Mouse (Mus musculus) G1E-ER4 (cell line): ENCODE data around the gene Igfals. TPM values are rescaled to one million over a fixed set of nuclear protein-coding genes. Genes with fewer than 3 reads are reported as not detected.
A peak's percentile ranks its signal among the peaks of the same experiment; 100 is the strongest.

Experiments
- GATA1 ChIP-seq: IDR thresholded peaks from one replicate; pipeline ENCODE4 v1.8.0; 2012; ENCODE audit warnings: low read length, inconsistent platforms
- polyA plus RNA-seq: library from polyadenylated mRNA; stranded (reverse); fragments of >175 nt; gene quantifications from 2 replicates; pipeline ENCODE4 v1.2.3, GENCODE M21; 2012

Gene Igfals
- polyA plus RNA-seq, 1 experiment = 0.03 TPM

DNA sequence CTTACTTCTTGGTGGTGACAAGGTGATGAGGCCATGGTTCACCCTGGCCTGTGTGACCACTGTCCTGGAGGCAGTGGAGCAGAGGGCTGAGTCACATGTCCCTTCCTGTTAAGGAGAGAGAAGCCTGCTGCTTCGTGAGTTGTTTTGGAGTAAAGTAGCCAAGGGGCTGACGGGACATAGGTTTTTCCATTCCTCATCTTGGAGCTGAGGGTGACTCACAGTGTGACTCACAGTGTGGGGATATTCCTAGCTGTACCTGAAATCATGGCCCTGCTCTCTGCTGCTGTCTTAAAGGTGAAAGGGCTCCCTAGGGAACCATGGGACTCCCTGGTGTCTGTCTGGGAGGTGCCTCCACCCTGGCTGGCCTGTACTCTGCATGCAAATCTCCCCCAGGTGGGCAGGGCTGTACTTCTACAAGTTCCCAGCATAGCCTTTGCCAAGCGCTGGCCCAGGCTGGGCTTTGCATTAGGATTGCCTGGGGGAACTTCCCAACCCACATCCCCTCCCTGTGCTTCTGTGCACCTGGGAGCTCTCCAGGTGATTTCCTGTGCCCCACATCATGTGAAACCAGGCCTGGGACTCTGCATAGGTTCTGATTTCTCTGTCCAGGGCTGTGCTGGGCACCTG, 9.8 kb upstream of the Igfals start:
- TF ChIP-seq GATA1 = no peak

- no peak for TF ChIP-seq GATA1
These were observed 9.2 kb upstream of the Igfals start for GRCm38 (mm10) chr17:24856589-24856988.

DNA sequence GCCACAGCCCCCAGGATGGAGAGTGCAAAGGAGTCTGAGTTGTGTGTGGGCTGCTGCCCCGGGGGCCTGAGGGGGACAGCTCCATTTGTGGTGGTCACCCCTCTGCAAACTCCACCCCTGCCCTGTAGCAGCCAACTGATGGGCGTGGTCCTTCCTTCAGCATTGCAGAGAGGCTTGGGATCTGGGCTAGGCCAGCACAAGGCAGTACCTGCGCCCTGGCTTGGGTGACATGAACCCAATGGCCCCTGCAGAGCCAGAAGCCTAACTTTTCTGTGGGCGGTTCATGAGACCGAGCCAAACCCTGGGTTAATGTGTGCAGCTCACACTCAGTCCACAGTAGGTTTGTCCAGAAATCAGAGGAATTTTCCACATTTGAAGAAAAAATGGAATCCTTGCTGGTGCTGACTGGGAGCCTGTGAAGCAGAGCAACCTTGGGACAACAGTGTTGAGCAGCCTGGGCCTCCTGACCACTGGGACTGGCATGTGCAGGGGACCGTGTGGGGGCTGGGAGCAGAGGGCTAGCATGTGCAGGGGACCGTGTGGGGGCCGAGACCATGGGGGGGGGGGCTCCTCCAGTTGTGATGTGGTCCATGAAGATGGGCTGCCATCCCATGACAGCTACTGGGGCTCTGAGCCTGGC, 7.8 kb upstream of the Igfals start:
- TF ChIP-seq GATA1 = no peak

DNA sequence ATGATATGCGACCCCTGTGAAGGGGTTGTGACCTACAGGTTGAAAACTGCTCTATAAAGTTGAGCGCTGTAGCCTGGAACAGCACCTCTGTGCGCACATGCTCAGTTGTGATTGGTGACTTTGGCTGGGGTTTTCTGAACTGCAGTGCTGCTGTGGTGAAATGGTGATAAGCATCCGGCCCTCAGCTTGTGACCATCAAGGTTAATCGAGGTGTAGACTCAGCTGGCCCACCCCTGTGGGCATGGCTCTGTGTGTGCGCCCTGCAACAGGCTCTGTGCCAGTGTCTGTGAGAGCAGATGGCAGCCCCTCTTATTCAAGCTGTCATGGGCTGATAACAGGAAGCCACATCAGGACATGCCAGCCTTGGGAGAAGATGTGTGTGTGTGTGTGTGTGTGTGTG, 6.8 kb upstream of the Igfals start:
- peak; percentile 56 for TF ChIP-seq GATA1

DNA sequence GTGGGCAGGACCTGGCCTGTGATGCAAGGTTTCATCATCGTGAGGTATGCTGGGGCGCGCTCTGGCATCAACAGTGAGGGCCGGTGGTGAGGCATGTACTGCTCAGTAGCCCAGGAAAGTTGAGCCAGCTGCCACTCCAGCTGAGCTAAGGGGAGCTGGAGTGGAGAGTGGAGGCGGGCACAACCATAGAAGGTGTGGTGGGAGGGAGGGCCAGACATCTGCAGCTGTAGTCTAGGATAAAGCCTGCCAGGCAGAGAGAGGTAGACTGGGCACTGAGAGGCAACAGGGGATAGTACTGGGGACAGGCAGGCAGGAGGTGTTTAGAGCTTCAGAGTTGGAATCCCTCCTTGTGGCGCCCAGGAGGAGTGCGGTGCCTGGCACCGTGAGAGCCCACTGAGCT, 5.7 kb upstream of the Igfals start:
- no peak for TF ChIP-seq GATA1

DNA sequence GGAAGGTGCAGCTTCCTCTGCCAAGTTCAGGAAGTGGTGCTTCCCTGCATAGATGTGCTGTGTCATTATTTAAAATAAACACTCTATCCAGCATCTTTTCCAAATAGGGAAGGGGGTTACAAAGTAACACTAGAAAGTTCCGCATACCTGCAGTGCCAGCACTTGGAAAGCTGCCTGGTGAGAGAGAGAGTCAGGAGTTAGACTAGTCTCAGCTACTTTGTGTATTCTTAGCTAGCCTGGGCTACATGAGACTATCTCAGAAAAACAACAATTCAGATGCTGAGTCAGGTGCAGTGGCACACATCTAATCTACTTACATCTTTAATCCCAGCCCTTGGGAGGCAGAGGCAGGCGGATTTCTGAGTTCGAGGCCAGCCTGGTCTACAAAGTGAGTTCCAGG, 4.0 kb upstream of the Igfals start:
- no peak for TF ChIP-seq GATA1

- no peak for TF ChIP-seq GATA1
These were observed 2.1 kb downstream of the Igfals start for GRCm38 (mm10) chr17:24867914-24868313.

GRCm38 (mm10) chr17:24873695-24874404, 8.1 kb downstream of the Igfals start:
- no peak for TF ChIP-seq GATA1

- no peak for TF ChIP-seq GATA1
These were observed 8.6 kb downstream of the Igfals start for GRCm38 (mm10) chr17:24874405-24874745.

- TF ChIP-seq GATA1 = no peak
These were observed 9.2 kb downstream of the Igfals start for GRCm38 (mm10) chr17:24874989-24875388.

- no peak for TF ChIP-seq GATA1
These were observed 11.7 kb downstream of the Igfals start for GRCm38 (mm10) chr17:24877336-24878116.

GRCm38 (mm10) chr17:24878117-24878397, 12.3 kb downstream of the Igfals start:
- TF ChIP-seq GATA1 = no peak

- TF ChIP-seq GATA1 = no peak
These were observed 12.7 kb downstream of the Igfals start for GRCm38 (mm10) chr17:24878531-24878930.

GRCm38 (mm10) chr17:24881738-24882440, 16.1 kb downstream of the Igfals start:
- no peak for TF ChIP-seq GATA1

- TF ChIP-seq GATA1 = no peak
These were observed 18.6 kb downstream of the Igfals start for GRCm38 (mm10) chr17:24884391-24884790.
